Mouse (Mus musculus) hindbrain, embryonic 14.5 days (tissue): ENCODE measurements at regions not wholly inside any gene's neighbourhood (a gene's known extent, or its start where the extent isn't known, plus 50 kb on each side); places are given as distances from the start of the nearest gene placed in this dataset.

Experiments used
- ATAC-seq: fragments of 200-750 bp; cut with Nextera tagmentation; 2 replicates; pipeline ENCODE4 v1.8.0; 2017; ENCODE audit warnings: moderate number of reproducible peaks, mild to moderate bottlenecking, moderate TSS enrichment, moderate library complexity; ENCODE audit not compliant: low FRiP score
- DNase-seq: peaks from one replicate; pipeline ENCODE4 v3.0.0-alpha.2; 2015; ENCODE audit warnings: low spot score
- H3K27ac ChIP-seq: fragments of 300-500 bp; sonication (generic); 2 replicates; pipeline ENCODE4 v1.5.1; 2014; ENCODE audit warnings: mild to moderate bottlenecking, moderate library complexity
- H3K27me3 ChIP-seq: fragments of 300-500 bp; sonication (generic); 2 replicates; pipeline ENCODE4 v1.6.1; 2014; ENCODE audit warnings: mild to moderate bottlenecking, low read length, mixed read lengths; ENCODE audit not compliant: control insufficient read depth, insufficient read depth
- H3K36me3 ChIP-seq: fragments of 300-500 bp; sonication (generic); replicated peaks from 2 replicates; pipeline ENCODE4 v1.6.1; 2014; ENCODE audit not compliant: control insufficient read depth, insufficient read depth
- H3K4me1 ChIP-seq: fragments of 300-500 bp; sonication (generic); replicated peaks from 2 replicates; pipeline ENCODE4 v1.6.1; 2014; ENCODE audit warnings: antibody characterized with exemption, low read length, mixed read lengths; ENCODE audit not compliant: control insufficient read depth, insufficient read depth
- H3K4me2 ChIP-seq: fragments of 300-500 bp; sonication (generic); replicated peaks from 2 replicates; pipeline ENCODE4 v1.6.1; 2014; ENCODE audit warnings: mild to moderate bottlenecking, moderate library complexity
- H3K4me3 ChIP-seq: fragments of 300-500 bp; sonication (generic); replicated peaks from 2 replicates; pipeline ENCODE4 v1.5.1; 2014; ENCODE audit warnings: mild to moderate bottlenecking, low read length
- H3K9ac ChIP-seq: fragments of 300-500 bp; sonication (generic); 2 replicates; pipeline ENCODE4 v1.6.1; 2014
- H3K9me3 ChIP-seq: fragments of 300-500 bp; sonication (generic); 2 replicates; pipeline ENCODE4 v1.6.1; 2016; ENCODE audit warnings: low read length; ENCODE audit not compliant: control insufficient read depth
- WGBS: fragments of 180-500 bp; shearing (Covaris S2); extraction: QIAGEN DNeasy Blood & Tissue Kit; methylation state at CpG from one replicate; pipeline ENCODE4 v1.1.7; 2014; 5-methylcytosine and 5-hydroxymethylcytosine counted together

- H3K27me3 ChIP-seq: no peaks in the 10 kb centered on the region
- no peaks in the 10 kb centered on the region for H3K4me1 ChIP-seq
- H3K36me3 ChIP-seq: no peaks in the 10 kb centered on the region
- no peak overlapping the region for H3K27ac ChIP-seq
- H3K4me3 ChIP-seq: no peak overlapping the region
- no peaks in the 10 kb centered on the region for H3K9me3 ChIP-seq
- no peak for ATAC-seq
- H3K4me2 ChIP-seq: no peak overlapping the region
- no peak overlapping the region for H3K9ac ChIP-seq
- 48% methylated on average over 7 of the region's 7 CpGs for WGBS
- no peak for DNase-seq
These were observed 68.2 kb upstream of the Peli2 start for GRCm38 (mm10) chr14:48052405-48052804.

- Histone ChIP-seq H3K9me3 (no peaks in the 10 kb centered on the region), H3K4me1 (no peaks in the 10 kb centered on the region), H3K4me2 (no peak overlapping the region), H3K27me3 (no peaks in the 10 kb centered on the region), H3K4me3 (no peak overlapping the region), H3K9ac (no peak overlapping the region), H3K36me3 (no peaks in the 10 kb centered on the region), H3K27ac (no peak overlapping the region)
- ATAC-seq (no peak), DNase-seq (no peak)
- WGBS: 82% methylated on average over 4 of the region's 4 CpGs
These were observed 67.5 kb upstream of the Peli2 start for GRCm38 (mm10) chr14:48053151-48053550.

DNA sequence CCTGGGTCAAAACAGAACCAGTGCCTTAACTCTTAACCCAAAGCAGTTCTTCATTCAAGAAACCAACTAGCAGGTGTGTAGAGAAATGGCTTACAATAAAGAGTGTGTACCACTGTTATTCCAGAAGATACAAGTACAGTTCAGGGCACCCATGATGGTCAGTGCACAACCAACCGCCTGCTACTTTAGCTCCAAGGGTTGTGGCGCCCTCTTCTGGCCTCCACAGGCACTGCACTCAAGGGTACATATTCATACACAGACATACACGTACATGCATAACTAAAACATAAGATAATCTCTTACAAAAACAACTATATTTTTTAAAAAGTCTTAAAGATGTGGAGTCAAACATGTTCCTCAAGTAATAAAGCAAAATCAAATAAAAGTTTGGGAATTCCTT is 65.9 kb upstream of the Peli2 start:
- DNase-seq (no peak), ATAC-seq (no peak)
- Histone ChIP-seq H3K9me3 (no peaks in the 10 kb centered on the region), H3K27ac (no peak overlapping the region), H3K27me3 (no peaks in the 10 kb centered on the region), H3K4me3 (no peak overlapping the region), H3K4me2 (no peak overlapping the region), H3K4me1 (no peaks in the 10 kb centered on the region), H3K9ac (no peak overlapping the region), H3K36me3 (no peaks in the 10 kb centered on the region)
- 73% methylated on average over 3 of the region's 3 CpGs for WGBS

GRCm38 (mm10) chr14:48055861-48056260 is 64.8 kb upstream of the Peli2 start:
- H3K27ac ChIP-seq: no peak overlapping the region
- H3K36me3 ChIP-seq: no peaks in the 10 kb centered on the region
- H3K27me3 ChIP-seq: no peaks in the 10 kb centered on the region
- no peak overlapping the region for H3K4me2 ChIP-seq
- ATAC-seq: no peak
- H3K9me3 ChIP-seq: no peaks in the 10 kb centered on the region
- H3K4me1 ChIP-seq: no peaks in the 10 kb centered on the region
- H3K9ac ChIP-seq: no peak overlapping the region
- H3K4me3 ChIP-seq: no peak overlapping the region
- DNase-seq: no peak
- WGBS: 89% methylated on average over 2 of the region's 2 CpGs

DNA sequence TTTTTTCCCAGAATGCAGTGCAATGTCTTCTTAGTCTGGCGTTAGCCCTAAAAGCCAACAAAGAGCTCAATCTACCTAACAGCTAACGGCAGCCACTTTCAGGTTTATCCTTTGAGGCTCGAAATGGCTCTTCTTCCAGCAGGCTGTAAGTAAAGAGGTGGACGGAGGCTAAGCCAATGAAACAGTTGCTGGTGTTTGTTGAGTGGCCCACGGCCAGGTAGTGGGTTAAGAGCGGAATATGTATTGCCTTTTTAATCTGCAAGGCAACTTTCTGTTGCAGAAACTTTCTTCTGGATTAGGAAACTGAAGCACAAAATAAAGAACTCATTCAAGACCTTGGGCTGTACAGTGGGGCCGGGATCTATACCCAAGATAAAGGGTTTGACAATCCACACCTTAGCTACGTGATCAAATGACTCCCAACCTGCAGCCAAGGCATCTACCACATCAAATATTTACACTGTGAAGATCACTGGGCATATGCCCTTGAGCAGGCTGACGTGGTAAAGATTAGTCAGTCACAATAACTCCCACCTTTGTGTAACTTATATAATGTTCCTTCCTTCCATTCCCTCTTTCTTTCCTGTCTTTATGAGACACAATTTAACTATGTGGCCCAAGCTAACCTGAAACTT is 62.3 kb upstream of the Peli2 start:
- no peak overlapping the region for H3K9ac ChIP-seq
- H3K4me3 ChIP-seq: no peak overlapping the region
- 93% methylated on average over 9 of the region's 9 CpGs for WGBS
- DNase-seq (no peak), ATAC-seq (no peak)
- no peak overlapping the region for H3K4me2 ChIP-seq
- H3K4me1 ChIP-seq: no peaks in the 10 kb centered on the region
- no peaks in the 10 kb centered on the region for H3K27me3 ChIP-seq
- H3K36me3 ChIP-seq: no peaks in the 10 kb centered on the region
- no peaks in the 10 kb centered on the region for H3K9me3 ChIP-seq
- H3K27ac ChIP-seq: no peak overlapping the region

DNA sequence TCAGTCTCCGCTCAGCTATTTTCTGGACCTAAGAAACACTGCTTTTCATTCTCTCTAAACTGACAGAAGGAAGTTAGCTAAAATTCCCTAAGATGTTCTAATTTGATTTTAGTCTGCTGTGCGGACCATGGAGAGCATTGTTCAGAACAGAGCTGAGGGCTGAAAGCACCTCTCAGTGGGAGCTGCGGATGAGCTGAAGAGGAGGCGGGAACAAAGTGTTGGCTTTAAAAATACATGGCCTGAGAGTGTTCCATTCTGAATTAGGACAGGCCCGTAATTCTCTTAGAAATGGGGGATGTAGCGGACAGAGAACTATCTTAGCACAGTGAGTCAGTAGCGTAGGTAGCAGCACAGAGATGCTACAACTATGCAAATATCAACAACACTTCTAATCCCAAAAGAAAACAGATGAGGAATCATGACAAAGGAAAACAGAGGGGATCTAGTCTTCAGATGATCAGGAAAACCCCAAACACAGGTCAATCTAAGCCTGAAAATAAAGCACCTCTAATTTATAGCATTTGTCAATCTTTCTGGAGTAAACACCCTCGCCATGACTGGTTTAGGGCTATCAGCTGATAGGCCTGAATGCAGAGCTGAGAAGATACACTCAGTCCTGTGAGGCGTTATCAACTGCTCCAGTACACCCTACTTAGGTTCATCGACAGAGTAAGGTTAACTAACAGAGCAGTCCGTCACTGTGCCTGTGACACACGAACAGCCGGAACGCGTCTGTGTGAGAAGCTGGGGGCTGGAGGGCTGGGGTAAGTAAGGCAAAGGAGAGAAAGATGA is 60.8 kb upstream of the Peli2 start:
- DNase-seq (no peak), ATAC-seq (no peak)
- Histone ChIP-seq H3K36me3 (no peaks in the 10 kb centered on the region), H3K4me1 (no peaks in the 10 kb centered on the region), H3K4me2 (no peak overlapping the region), H3K27ac (no peak overlapping the region), H3K27me3 (no peaks in the 10 kb centered on the region), H3K4me3 (no peak overlapping the region), H3K9me3 (no peaks in the 10 kb centered on the region), H3K9ac (no peak overlapping the region)
- 59% methylated on average over 15 of the region's 15 CpGs for WGBS

DNA sequence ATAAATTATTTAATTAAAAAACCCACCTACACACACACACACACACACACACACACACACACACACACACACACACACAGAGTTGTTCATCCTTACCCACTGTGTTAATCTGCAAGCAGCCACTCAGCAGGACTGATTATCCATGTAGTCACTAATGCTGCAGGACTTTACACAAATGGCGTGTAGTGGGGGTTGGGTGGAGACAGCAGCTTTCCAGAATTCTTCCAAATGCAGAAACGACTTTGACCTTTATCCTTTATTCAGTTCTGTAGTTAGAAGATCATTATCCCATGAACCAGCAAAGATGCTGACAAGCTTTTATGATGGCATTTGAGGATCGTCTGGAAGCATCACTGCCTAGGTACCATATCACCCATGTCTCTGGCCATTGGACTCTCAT is 52.0 kb upstream of the Peli2 start:
- no peak overlapping the region for H3K4me2 ChIP-seq
- H3K9me3 ChIP-seq: no peaks in the 10 kb centered on the region
- no peak for ATAC-seq
- no peak overlapping the region for H3K27ac ChIP-seq
- H3K36me3 ChIP-seq: no peaks in the 10 kb centered on the region
- H3K4me3 ChIP-seq: no peak overlapping the region
- WGBS: 75% methylated on average over 3 of the region's 3 CpGs
- H3K4me1 ChIP-seq: peaks cover 6% of the 10 kb centered on the region; the same call in 1 of the 2 replicates
- no peaks in the 10 kb centered on the region for H3K27me3 ChIP-seq
- no peak overlapping the region for H3K9ac ChIP-seq
- no peak for DNase-seq
